Mouse (Mus musculus) right cerebral cortex, adult 18-20 months (tissue): ENCODE data around the gene Loxl3.

Experiments used
- DNase-seq: peaks from one replicate; pipeline ENCODE4 v3.0.0; 2022; ENCODE audit warnings: mixed read lengths

Gene Loxl3

GRCm38 (mm10) chr6:83054074-83054851 lies 20.3 kb downstream of the Loxl3 start, which contains the start of gene Aup1:
Aup1 (plus strand) TSS chr6:83054521.
- DNase-seq = peak; percentile 99

GRCm38 (mm10) chr6:83054871-83055431 lies 21.0 kb downstream of the Loxl3 start, which contains the start of gene Htra2:
Htra2 (minus strand) TSS chr6:83055273.
- DNase-seq = no peak

- DNase-seq = peak; percentile 34
Observed at GRCm38 (mm10) chr6:83057790-83058189, 23.8 kb downstream of the Loxl3 start, which contains the start of gene Dqx1. Dqx1 (plus strand) TSS chr6:83057844.

GRCm38 (mm10) chr6:83058725-83059124 lies 24.8 kb downstream of the Loxl3 start:
- DNase-seq = no peak

GRCm38 (mm10) chr6:83065995-83066394 lies 32.0 kb downstream of the Loxl3 start:
- DNase-seq = no peak

GRCm38 (mm10) chr6:83066441-83066840 lies 32.5 kb downstream of the Loxl3 start:
- DNase-seq = no peak

DNA sequence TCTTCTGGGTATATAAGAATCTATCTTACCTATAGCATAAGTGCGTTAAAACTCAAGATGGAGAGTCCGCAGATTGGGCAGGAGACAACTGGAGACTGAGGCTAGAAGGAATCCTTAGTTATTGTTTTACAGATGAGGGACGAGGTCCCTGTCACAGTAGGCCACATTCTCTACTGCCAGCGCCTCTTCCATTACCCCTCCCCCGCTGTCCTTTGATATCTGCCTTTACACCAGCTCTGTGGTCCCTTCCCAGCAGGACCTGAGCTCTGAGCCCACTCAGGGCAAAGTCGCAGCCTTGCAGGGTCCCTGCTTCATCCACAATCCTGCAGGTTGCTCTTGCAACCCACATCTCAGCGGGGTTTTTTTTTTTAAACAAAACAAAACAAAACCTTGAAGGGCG lies 34.2 kb downstream of the Loxl3 start:
- no peak for DNase-seq

GRCm38 (mm10) chr6:83068706-83069487 lies 34.9 kb downstream of the Loxl3 start:
- no peak for DNase-seq

- no peak for DNase-seq
Observed at GRCm38 (mm10) chr6:83069488-83070246, 35.7 kb downstream of the Loxl3 start.

GRCm38 (mm10) chr6:83070247-83070310 lies 36.1 kb downstream of the Loxl3 start, which contains the start of gene Tlx2:
Tlx2 (minus strand) TSS chr6:83070293.
- DNase-seq = no peak

GRCm38 (mm10) chr6:83070311-83071219 lies 36.6 kb downstream of the Loxl3 start:
- no peak for DNase-seq

GRCm38 (mm10) chr6:83071220-83071619 lies 37.2 kb downstream of the Loxl3 start:
- no peak for DNase-seq

DNA sequence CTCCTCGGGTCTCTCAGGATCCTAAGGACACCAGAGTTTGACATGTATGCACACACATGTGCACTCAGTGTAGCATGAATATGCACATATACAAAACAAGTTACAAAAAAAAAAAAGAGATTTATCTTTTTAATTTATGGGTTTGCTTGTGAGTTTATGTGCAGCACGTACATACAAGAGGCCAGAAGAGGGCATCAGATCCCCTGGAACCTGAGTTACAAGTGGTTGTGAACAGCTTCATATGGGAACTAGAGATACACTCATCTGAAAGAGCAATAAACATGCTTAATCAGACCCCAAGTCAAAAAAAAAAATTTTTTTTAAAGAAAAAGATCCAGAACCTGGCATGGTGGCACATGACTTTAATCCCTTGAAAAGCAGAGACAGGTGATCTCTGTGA lies 41.0 kb downstream of the Loxl3 start:
- DNase-seq = no peak

GRCm38 (mm10) chr6:83077630-83078323 lies 43.8 kb downstream of the Loxl3 start, which contains the start of gene Pcgf1:
Pcgf1 (plus strand) TSS chr6:83077869.
- DNase-seq = peak; percentile 33

DNA sequence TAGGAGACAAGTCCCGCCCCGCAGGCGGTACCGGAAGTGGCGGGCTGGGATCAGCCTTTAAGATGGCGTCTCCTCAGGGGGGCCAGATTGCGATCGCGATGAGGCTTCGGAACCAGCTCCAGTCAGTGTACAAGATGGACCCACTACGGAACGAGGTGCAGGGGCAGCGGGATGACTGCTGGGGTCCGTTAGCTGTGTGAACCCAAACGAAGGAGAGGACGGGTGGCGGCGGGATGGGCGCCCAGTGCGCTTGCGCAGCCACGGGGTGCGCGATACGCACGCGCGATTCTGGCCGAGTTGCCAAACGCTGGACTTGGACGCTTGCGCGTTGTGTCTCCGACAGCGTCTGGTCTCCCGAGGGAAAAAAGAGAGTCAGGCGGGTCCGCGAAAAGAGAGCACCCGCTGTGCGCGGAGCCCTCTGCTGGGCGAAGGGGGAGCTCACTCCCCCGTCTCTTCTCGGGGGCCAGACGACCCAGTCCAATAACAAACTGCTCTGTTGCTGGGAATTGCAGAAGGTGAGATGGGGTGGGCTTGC lies 44.4 kb downstream of the Loxl3 start:
- DNase-seq = peak; percentile 98

GRCm38 (mm10) chr6:83080210-83080609 lies 46.2 kb downstream of the Loxl3 start:
- no peak for DNase-seq

DNA sequence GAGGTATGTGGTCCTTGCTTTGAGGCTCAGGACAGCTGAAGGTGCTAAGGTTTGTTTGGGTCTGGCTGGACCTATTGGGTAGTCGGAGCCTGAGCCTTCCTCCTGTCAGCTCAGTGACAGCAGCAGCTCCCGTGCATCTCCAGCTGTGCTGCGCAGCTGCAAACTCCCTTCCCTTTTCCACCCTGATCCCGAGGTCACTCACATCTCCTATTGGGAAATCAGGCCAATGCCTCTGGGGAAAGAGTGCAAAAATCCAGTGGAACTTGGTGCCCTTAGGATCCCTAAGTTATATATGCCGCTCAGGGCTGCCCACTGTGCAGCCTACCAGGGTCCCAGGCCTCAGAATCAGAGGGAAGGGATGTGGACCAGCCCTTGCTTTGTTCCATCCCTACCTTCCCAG lies 49.5 kb downstream of the Loxl3 start:
- DNase-seq = no peak

DNA sequence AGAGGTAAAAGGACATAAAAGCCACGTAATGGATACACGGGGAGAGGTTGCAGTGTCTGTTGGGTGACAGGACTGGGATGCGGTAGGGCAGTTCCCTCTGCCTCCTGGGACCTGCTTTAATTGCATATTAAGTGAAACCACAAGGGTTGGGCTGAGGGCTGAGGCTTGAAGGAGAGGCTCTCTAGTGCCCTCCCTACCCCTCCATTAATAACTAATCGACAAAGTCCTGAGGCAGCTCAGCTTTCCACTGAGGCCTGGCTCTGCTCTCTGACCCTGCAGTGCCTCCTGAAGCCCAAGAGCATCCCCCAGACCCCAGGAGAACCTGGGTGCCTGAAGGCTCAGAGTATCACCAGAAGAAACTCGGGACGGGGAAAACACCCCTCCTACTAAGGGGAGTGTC lies 50.5 kb downstream of the Loxl3 start:
- no peak for DNase-seq

DNA sequence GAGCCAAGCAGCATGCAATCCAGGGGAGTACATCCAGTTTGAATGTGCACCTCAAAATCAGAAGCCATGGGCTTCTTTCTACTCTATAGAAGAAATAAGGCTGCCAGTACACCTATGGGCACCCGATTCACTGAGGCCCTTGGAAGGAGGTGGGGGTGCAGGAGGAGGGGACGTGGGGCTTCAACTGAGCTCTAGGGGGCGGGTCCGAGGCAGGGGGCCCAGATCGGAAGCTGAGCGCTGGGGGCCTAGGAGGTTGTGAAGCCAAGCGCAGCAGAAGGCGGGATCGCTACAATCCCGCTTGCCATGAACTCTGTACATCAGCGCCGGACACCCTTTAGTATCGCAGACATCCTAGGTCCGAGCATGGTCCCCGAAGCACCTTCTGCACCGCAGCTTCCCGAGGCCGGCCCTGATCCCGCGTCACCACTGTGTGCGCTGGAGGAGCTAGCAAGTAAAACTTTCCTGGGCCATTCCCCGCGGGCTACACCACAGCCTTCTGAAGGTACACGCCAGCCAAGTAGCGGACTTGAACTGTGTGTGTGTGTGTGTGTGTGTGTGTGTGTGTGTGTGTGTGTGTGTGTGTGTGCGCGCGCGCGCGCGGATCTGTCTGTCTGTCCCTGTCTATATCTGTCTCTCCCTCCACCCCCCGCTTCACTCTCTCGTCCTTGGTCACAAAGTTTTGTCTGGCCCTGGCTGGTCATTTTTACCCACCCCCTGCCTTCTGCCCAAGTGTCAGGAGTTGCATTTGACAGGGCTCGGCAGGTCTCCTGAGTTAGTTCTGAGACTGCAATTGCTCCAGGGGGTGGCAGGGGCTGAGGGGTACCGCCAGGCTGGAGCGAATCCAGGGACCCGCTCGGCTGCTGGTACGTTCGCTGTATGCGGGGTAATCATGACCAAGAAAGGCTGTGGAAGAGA lies 52.4 kb downstream of the Loxl3 start, which contains the start of gene Lbx2:
Lbx2 (plus strand) TSS at position 247 of the 915 bp plus-strand sequence.
- DNase-seq = no peak
